Mouse (Mus musculus): ENCODE results near the gene Nuak1. TPM values are rescaled to one million over a fixed set of nuclear protein-coding genes. Genes with fewer than 3 reads are reported as not detected.

Gene Nuak1
- total RNA-seq, 2 experiments from 2014 or later, result 0.61 to 3.2 TPM

DNA sequence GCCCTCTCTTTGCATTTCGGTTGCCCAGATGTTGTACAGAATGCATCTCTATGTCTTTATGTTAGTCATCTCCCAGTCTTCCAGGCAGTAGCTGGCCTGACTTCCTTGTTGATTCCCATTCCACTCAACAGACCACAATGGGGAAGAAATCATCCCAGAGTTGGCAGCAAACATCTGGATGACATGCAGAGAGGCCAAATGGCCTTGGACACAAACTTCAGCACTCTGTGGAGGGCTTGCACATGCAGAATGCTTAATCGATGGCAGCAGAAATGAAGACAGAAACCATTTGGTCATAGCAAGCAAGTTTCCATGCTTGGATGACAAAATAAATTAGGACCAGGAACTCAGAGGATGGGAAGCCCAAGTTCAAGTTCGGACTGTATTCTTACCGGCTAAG, 79.4 kb downstream of the Nuak1 start:
- no peak for ATAC-seq (replicated peaks; ENCODE audit: low FRiP score, low TSS enrichment, poor library complexity, severe bottlenecking)

DNA sequence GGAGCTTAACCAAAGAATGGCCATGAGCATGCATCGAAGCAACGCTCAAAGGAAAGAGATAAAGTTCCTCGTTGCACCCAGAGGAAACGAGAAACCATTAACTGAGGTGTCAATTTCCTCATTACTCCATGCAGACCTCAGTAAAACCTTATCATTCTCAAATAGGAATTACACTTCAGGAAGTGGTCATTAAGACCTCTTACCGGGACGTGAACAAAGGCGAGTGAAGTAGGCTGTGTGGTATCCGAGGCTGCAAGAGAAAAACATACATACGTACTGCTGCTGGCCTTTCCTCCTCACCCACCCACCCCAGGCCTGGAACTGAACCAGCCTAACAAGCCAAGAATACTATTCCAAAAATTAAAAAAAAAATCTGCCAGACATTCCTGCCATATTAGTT, 80.0 kb downstream of the Nuak1 start:
- ATAC-seq (replicated peaks; ENCODE audit: low FRiP score, low TSS enrichment, poor library complexity, severe bottlenecking), result no peak

DNA sequence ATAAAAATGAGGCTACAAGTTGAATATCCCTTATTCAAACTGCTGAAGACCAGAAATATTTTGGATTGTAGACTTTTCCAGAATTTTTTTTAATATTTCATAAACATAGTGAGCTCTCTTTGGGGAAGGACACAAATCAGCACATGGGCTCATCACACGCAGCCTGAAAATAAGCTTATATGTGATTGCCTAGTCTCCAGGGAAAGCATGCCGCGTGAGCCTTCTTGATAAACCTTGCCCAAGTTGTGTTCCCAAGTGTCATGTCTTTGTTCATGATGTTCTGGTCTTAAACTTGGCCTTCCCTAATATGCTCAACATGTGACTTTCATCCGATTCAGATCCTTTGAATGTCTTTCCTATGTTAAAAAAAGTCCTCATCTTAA, 81.7 kb downstream of the Nuak1 start:
- no peak for ATAC-seq (replicated peaks; ENCODE audit: low FRiP score, low TSS enrichment, poor library complexity, severe bottlenecking)

DNA sequence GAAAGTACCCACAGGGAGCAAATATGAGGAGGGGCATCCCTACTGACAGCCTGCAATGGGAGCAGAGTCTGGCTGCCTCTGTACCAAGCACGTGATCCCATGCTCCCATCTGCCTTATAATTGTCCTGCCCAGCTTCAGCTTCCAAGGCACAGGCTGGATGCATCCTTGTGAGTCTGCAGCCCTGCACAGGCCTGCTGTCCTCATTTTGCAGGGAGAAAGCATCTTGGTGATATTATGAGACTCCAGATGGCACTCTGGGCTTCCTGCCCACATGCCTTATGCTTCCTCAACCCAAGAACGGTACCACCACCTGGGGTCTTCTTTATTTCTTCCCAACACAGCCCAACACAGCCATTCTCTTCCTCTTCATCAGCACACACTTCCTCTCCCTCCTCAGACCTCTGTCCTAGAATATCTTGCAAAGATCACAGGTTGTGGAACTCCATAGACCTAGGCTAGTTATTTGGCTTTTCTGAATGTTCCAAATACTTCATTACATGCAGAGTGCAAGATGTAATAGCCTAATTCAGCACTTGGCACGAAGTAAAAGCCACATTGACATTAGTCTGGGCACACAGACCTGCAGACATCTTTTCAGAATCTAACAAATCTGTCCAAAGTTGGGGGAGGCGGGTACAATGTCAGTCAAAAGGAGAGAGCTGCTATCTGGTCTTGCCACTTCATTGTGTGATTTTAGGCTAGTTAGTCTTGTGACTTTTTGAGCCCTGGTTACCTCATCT, 82.2 kb downstream of the Nuak1 start:
- ATAC-seq (replicated peaks; ENCODE audit: low FRiP score, low TSS enrichment, poor library complexity, severe bottlenecking), result no peak

- no peak for ATAC-seq (replicated peaks; ENCODE audit: low FRiP score, low TSS enrichment, poor library complexity, severe bottlenecking)
Measured at GRCm38 (mm10) chr10:84357593-84357992, 82.8 kb downstream of the Nuak1 start.

DNA sequence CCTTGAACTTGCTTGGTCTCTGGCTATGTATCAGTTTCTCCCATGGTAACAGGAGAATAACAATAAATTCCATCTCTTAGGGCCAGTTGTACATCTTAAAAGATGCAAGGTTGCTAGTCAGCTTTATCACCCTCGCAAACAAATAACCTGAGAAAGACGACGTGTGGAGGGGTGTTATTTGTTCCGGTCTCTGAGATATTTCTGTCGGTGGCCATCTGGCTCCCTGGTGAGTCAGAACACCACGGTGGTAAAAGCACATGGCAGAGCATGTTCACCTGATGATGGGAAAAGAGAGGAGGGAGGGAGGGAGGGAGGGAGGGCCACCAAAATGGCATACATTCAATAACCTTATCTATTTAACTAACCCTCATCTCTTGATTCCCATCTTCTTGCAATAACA, 86.1 kb downstream of the Nuak1 start:
- ATAC-seq (replicated peaks; ENCODE audit: low FRiP score, low TSS enrichment, poor library complexity, severe bottlenecking), result no peak

DNA sequence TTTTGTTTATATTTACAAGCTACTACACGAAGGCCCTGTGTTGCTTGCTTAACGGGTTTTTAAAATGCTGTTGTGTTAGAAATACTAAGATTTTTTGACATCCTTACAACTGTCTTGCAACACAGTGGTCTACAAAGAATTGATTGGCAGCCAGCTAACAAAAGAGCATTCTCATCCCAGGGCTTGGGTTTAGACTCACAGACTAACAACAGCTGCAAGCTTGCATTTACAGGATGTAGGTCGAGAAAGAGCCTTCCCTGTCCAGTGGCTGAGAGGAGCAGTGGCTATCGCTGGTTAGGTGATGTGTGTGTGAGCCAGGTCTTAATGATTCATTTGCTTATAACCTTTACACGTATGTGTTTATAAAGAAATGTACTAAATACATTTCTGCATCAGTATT, 94.7 kb downstream of the Nuak1 start:
- no peak for ATAC-seq (replicated peaks; ENCODE audit: low FRiP score, low TSS enrichment, poor library complexity, severe bottlenecking)

DNA sequence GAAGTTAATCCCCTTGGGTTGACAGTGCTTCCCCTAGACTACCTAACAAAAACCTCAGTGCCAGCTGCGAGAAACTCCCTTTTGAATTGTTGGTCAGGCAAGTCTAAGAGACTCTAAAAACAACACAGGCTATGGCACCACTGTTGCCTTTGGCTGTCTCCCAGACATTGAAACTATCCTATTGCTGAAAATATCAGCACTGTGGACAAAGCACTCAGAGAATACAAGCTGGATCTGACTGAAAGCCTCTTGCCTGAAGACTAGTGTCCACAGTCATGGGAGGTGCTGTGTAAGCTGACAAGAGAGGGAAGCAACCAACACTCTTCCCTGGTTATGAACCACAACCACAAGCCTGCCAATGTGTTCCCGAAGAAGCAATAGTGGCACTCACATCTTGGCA, 96.9 kb downstream of the Nuak1 start:
- no peak for ATAC-seq (replicated peaks; ENCODE audit: low FRiP score, low TSS enrichment, poor library complexity, severe bottlenecking)

GRCm38 (mm10) chr10:84339456-84339855, 100.9 kb downstream of the Nuak1 start:
- ATAC-seq (replicated peaks; ENCODE audit: low FRiP score, low TSS enrichment, poor library complexity, severe bottlenecking), result no peak

DNA sequence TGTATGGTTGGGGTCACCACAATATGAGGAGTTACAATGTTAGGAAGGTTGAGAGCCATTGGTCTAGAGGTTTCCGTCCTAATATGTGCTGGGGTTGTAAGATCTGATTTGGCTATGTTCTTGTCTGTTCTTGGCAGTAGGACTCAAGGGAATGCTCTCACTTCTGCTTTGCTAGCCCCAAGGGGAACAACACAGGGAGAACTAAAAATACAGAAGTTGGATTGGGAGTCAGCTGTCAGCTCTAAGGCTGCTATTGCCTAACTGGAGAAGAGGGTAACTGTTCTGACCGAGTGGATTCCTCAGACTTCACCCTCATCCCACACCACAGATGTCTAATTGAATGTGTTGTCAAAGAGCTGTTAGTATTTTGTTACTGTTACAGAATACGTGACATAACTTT, 101.6 kb downstream of the Nuak1 start:
- ATAC-seq (replicated peaks; ENCODE audit: low FRiP score, low TSS enrichment, poor library complexity, severe bottlenecking), result no peak

DNA sequence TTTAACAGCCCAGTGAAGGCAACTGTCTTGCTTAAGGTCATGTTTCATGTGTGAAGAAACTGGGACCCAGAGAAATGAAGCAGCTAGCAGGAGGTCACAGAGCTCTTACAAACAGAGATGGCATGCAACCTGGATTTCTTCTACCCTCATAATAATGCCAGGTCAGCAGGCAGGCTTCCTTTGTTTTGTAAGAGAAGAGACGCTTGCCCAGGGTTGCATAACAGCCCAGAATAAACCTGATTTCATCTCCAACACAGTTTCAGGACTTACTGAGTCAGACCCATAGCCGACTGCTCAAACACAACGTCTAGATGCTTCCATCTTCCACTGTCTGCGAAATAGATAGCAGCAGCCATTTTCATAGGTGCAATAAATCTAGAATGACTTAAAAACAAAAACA, 105.0 kb downstream of the Nuak1 start:
- no peak for ATAC-seq (replicated peaks; ENCODE audit: low FRiP score, low TSS enrichment, poor library complexity, severe bottlenecking)

GRCm38 (mm10) chr10:84329822-84330221, 110.6 kb downstream of the Nuak1 start:
- ATAC-seq (replicated peaks; ENCODE audit: low FRiP score, low TSS enrichment, poor library complexity, severe bottlenecking), result no peak

- no peak for ATAC-seq (replicated peaks; ENCODE audit: low FRiP score, low TSS enrichment, poor library complexity, severe bottlenecking)
Measured at GRCm38 (mm10) chr10:84329336-84329735, 111.1 kb downstream of the Nuak1 start.

DNA sequence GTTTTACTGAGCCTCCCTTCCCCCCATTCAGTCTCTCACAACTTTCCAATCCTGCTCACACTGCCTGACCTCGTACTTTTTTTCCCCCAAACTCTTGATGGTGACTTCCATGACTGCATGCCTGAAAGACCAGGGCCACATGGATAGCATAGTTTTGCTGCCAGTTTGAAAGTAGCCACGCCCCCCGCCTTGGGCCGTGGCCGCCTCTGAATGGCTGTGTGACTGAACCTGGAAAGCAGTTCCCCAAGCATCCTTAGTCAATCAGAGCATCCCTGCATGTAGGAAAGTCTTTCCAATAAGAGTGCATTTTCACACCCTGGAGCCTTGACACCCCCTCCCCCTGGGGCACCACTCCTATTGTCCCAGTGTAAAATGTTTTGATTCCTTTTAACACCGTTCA, 116.4 kb downstream of the Nuak1 start:
- no peak for ATAC-seq (replicated peaks; ENCODE audit: low FRiP score, low TSS enrichment, poor library complexity, severe bottlenecking)

Other genes with a start within 250 kb of the Nuak1 start
- gene Ckap4, start 93.5 kb upstream of the Nuak1 start, total RNA-seq (2014; fragmentation: Nextera tagmentation), result 0.44 and 6.0 TPM in 2 replicates
- 1.4 and 3.0 TPM in 2 replicates for gene Ckap4, start 93.5 kb upstream of the Nuak1 start, total RNA-seq (2017)
- gene Tcp11l2, start 136.0 kb upstream of the Nuak1 start, total RNA-seq (2014; fragmentation: Nextera tagmentation), result 7.1 and 10.1 TPM in 2 replicates
- 10.4 and 13.7 TPM in 2 replicates for gene Tcp11l2, start 136.0 kb upstream of the Nuak1 start, total RNA-seq (2017)
- gene Polr3b, start 181.7 kb upstream of the Nuak1 start, total RNA-seq (2014; fragmentation: Nextera tagmentation), result 34.2 and 36.6 TPM in 2 replicates
- gene Polr3b, start 181.7 kb upstream of the Nuak1 start, total RNA-seq (2017), result 63.5 and 82.4 TPM in 2 replicates

Measured in megakaryocyte-erythroid progenitor cell, adult 5-6 weeks (primary cell).